Mouse (Mus musculus): ENCODE measurements around the gene Camk2g. TPM values are rescaled to one million over a fixed set of nuclear protein-coding genes. Genes with fewer than 3 reads are reported as not detected.

Gene Camk2g
- polyA plus RNA-seq (2015; fragmentation: Nextera tagmentation; extraction: Ambion mirVana) = 43.7 and 45.3 TPM in 2 replicates

DNA sequence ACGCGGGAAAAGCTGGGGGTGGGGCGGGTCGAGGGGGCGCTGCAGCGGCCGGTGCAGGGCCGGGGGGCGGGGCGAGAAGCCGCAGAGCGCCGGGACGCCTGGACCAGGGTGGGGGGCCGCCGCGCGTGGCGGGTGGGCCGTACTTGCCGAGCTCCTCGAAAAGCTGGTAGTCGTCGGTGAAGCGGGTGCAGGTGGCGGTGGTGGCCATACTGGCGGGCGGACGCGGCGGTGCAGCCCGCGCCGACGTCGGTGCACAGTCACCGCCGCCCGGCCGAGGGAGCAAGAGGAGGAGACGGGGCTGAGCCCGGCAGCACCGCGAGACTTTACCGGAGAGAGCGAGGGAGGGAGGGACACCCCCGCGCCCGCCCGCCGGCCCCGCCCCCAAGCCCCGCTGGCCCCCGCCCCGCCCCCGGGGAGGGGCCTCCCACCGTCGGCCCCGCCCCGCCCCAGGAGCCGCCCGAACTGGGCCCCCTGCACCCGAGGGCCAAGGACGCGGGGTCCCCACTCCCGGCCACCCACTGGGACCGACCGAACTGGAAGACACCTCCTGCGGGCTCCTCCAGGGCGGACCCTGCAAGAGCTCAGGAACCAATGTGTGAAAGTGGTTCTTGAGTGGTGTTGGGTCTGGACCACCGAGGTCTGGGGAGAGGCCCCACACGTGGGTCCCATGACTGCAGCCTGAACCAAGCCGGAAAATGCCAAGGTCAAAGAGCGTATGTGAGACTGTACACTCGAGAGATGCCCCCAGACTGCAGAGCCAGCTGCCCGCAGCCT, at the start of gene Camk2g:
Gene Camk2g, minus strand, starts transcription at position 331 of the 774 bp plus-strand sequence.
- H3K27ac ChIP-seq (ENCODE audit: low read length) = peak within 1 kb of the TSS; percentile 67
- under 1% methylated on average over 59 of the region's 76 CpGs for whole genome bisulfite sequencing
- H3K9me3 ChIP-seq (replicated peaks; ENCODE audit: control insufficient read depth, low read length) = no peaks in the 10 kb centered on the region
- H3K4me3 ChIP-seq (replicated peaks; ENCODE audit: low read length) = peak within 1 kb of the TSS; percentile 74
- no peaks in the 10 kb centered on the region; the same call in 1 of the 2 replicates for H3K36me3 ChIP-seq (ENCODE audit: control insufficient read depth, insufficient read depth, low read length)
- peak; percentile 93 for ATAC-seq (ENCODE audit: insufficient read depth, low FRiP score)
- H3K4me1 ChIP-seq (ENCODE audit: control insufficient read depth, insufficient read depth, low read length) = peaks cover 14% of the 10 kb centered on the region
- H3K9ac ChIP-seq (ENCODE audit: low read length) = peak within 1 kb of the TSS; percentile 85
- H3K4me2 ChIP-seq (ENCODE audit: low read depth, low read length) = peak within 1 kb of the TSS; percentile 67
- H3K27me3 ChIP-seq (ENCODE audit: control insufficient read depth, insufficient read depth, low read length) = no peaks in the 10 kb centered on the region

DNA sequence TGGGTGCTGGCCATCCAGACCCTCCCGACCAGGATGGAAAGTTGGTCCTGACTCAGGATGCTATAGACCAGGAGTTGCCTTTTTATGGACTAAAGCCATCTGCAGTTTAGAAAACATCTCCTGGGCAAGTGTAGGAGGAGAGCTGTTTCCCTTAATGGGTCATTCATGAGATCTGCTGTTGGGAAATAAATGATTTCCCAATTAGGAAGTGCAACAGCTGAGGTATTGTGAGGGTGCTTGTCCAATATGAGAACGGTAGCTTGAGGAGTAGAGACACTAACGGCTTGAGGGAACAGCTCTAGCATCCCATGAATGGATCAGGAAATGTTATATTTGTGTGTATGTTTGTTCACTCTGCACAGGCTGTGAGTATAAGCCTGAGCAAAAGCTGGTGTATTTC, 48.7 kb upstream of the Camk2g start:
- Histone ChIP-seq H3K4me3 (replicated peaks; ENCODE audit: low read length) (no peak overlapping the region), H3K4me1 (ENCODE audit: control insufficient read depth, insufficient read depth, low read length) (no peaks in the 10 kb centered on the region), H3K27ac (ENCODE audit: low read length) (no peak overlapping the region), H3K4me2 (ENCODE audit: low read depth, low read length) (no peak overlapping the region), H3K36me3 (ENCODE audit: control insufficient read depth, insufficient read depth, low read length) (no peaks in the 10 kb centered on the region), H3K27me3 (ENCODE audit: control insufficient read depth, insufficient read depth, low read length) (no peaks in the 10 kb centered on the region), H3K9me3 (replicated peaks; ENCODE audit: control insufficient read depth, low read length) (no peaks in the 10 kb centered on the region), H3K9ac (ENCODE audit: low read length) (no peak overlapping the region)
- WGBS = 70% methylated on average over 3 of the region's 3 CpGs
- no peak for ATAC-seq (ENCODE audit: insufficient read depth, low FRiP score)

DNA sequence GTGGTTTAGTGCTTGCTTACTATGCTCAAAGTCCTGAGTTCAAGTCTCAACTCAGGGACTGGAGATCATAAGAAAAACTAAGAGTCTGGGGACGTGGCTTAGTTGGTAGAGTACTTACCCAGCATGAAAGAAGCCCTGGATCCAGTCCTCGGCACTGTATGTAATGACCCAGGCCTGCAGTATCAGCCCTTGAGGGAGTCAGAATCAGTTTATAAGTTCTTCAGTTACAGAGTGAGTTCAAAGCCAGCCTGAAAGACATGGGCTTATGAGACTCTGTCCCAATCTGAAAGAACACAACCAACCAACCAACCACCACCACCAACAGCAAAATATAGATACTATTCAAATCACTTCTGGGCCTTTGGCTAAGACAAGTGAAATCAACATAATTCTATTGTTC, 47.6 kb upstream of the Camk2g start:
- no peaks in the 10 kb centered on the region for H3K36me3 ChIP-seq (ENCODE audit: control insufficient read depth, insufficient read depth, low read length)
- ATAC-seq (ENCODE audit: insufficient read depth, low FRiP score) = no peak

DNA sequence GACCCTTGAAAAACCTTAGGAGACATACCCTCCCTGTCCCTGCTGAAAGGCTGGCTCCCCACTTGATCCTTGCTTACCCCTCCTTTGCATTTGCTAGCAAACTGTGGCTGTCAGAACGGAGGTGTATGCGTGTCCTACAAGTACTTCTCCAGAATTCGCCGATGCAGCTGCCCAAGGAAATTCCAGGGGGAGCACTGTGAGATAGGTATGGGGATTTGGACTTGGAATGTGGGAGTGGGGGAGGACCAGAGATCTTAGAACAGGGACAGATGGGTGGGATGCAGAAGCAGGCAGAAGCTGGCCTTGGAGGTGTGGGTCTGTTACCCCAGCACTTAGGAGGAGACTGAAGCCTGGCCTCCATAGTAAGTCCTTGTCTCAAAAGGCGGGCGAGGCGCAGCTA, 43.8 kb upstream of the Camk2g start:
- Histone ChIP-seq H3K4me2 (ENCODE audit: low read depth, low read length) (peak overlapping the region; percentile 94), H3K4me3 (replicated peaks; ENCODE audit: low read length) (no peak overlapping the region), H3K36me3 (ENCODE audit: control insufficient read depth, insufficient read depth, low read length) (no peaks in the 10 kb centered on the region), H3K9ac (ENCODE audit: low read length) (no peak overlapping the region), H3K27me3 (ENCODE audit: control insufficient read depth, insufficient read depth, low read length) (no peaks in the 10 kb centered on the region), H3K4me1 (ENCODE audit: control insufficient read depth, insufficient read depth, low read length) (peaks cover 2% of the 10 kb centered on the region; the same call in 1 of the 2 replicates), H3K9me3 (replicated peaks; ENCODE audit: control insufficient read depth, low read length) (no peaks in the 10 kb centered on the region), H3K27ac (ENCODE audit: low read length) (no peak overlapping the region)
- WGBS = 74% methylated on average over 7 of the region's 7 CpGs
- no peak for ATAC-seq (ENCODE audit: insufficient read depth, low FRiP score)

More for the DNA sequence above, 47.6 kb upstream of the Camk2g start:
- Histone ChIP-seq H3K4me3 (replicated peaks; ENCODE audit: low read length) (no peak overlapping the region), H3K9ac (ENCODE audit: low read length) (no peak overlapping the region), H3K9me3 (replicated peaks; ENCODE audit: control insufficient read depth, low read length) (no peaks in the 10 kb centered on the region), H3K27me3 (ENCODE audit: control insufficient read depth, insufficient read depth, low read length) (no peaks in the 10 kb centered on the region), H3K4me1 (ENCODE audit: control insufficient read depth, insufficient read depth, low read length) (peaks cover 2% of the 10 kb centered on the region; the same call in 1 of the 2 replicates), H3K27ac (ENCODE audit: low read length) (no peak overlapping the region), H3K4me2 (ENCODE audit: low read depth, low read length) (no peak overlapping the region)
- WGBS = 92% methylated on average over 2 of the region's 2 CpGs

DNA sequence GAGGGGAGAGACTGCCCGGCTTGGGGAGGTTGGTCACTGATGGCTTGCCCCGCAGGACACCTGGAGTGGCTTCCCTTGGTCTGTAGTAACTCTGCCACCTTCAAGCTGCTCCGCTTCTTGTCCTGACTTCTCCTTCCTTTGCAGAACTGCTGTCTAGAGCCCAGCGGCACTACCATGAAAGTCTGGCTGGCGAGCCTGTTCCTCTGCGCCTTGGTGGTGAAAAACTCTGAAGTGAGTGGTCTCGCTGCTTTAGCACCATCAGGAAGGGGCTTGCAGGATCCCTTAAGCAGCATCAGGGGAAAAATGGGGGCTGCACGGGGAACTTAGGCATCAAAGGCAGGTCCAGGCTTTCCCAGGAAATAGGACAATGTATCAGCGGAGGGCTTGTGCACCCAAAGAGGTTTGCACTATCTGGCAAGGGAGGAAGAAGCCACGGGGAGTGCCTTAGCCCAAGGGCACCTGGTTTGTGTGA, 43.1 kb upstream of the Camk2g start:
- peak overlapping the region; percentile 94 for H3K4me2 ChIP-seq (ENCODE audit: low read depth, low read length)
- ATAC-seq (ENCODE audit: insufficient read depth, low FRiP score) = 0 out of 2 replicates have a peak, but pooled peaks have one; percentile 37
- H3K4me3 ChIP-seq (replicated peaks; ENCODE audit: low read length) = peak overlapping the region; percentile 55
- peak overlapping the region; percentile 40; the same call in 1 of the 2 replicates for H3K27ac ChIP-seq (ENCODE audit: low read length)
- peak overlapping the region; percentile 77 for H3K9ac ChIP-seq (ENCODE audit: low read length)
- 8% methylated on average over 10 of the region's 10 CpGs for WGBS
- no peaks in the 10 kb centered on the region for H3K27me3 ChIP-seq (ENCODE audit: control insufficient read depth, insufficient read depth, low read length)
- peaks cover 2% of the 10 kb centered on the region; the same call in 1 of the 2 replicates for H3K4me1 ChIP-seq (ENCODE audit: control insufficient read depth, insufficient read depth, low read length)
- H3K36me3 ChIP-seq (ENCODE audit: control insufficient read depth, insufficient read depth, low read length) = no peaks in the 10 kb centered on the region
- H3K9me3 ChIP-seq (replicated peaks; ENCODE audit: control insufficient read depth, low read length) = no peaks in the 10 kb centered on the region

DNA sequence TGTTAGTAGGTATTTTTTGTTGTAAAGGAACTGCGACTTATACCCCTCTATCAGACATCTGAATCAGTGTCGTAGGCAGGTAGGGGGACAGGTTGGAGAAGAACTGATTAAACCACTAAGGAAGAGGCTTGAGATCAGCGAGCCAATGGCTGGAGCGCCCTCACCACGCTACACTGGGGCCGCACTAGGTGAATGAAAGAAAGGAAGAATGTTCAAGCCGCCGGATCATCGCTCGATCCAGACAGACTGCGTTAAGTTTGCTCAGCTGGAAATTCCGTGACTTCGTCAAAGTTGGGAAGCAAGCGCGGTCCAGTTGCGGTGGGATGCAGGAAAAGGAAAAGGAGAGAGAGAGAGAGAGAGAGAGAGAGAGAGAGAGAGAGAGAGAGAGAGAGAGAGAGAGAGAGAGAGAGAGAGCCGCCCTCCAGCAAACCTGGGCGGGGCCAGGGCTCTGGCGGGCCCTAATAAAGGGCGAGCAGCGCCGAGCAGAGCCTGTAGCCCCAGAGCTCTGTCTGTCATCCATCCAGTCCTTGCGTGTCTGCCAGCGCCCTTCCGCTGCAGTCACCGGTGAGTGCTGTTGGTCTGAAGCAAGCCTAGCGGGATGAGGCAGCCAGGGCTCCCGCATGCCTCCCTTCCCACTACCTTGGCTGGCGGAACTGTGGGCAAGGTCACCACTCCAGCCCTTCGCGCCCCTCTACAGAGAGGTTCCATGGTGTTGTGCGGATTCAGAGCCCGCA, 42.5 kb upstream of the Camk2g start, which contains the start of gene Plau:
Gene Plau, plus strand, starts transcription at position 490 of the 734 bp plus-strand sequence.
- peak; percentile 94 for ATAC-seq (ENCODE audit: insufficient read depth, low FRiP score)
- WGBS = under 1% methylated on average over 32 of the region's 33 CpGs
- H3K27ac ChIP-seq (ENCODE audit: low read length) = peak within 1 kb of the TSS; percentile 40; the same call in 1 of the 2 replicates
- H3K27me3 ChIP-seq (ENCODE audit: control insufficient read depth, insufficient read depth, low read length) = no peaks in the 10 kb centered on the region
- no peaks in the 10 kb centered on the region for H3K9me3 ChIP-seq (replicated peaks; ENCODE audit: control insufficient read depth, low read length)
- peaks cover 2% of the 10 kb centered on the region; the same call in 1 of the 2 replicates for H3K4me1 ChIP-seq (ENCODE audit: control insufficient read depth, insufficient read depth, low read length)
- peak within 1 kb of the TSS; percentile 55 for H3K4me3 ChIP-seq (replicated peaks; ENCODE audit: low read length)
- peak within 1 kb of the TSS; percentile 77 for H3K9ac ChIP-seq (ENCODE audit: low read length)
- no peaks in the 10 kb centered on the region for H3K36me3 ChIP-seq (ENCODE audit: control insufficient read depth, insufficient read depth, low read length)
- H3K4me2 ChIP-seq (ENCODE audit: low read depth, low read length) = peak within 1 kb of the TSS; percentile 94

DNA sequence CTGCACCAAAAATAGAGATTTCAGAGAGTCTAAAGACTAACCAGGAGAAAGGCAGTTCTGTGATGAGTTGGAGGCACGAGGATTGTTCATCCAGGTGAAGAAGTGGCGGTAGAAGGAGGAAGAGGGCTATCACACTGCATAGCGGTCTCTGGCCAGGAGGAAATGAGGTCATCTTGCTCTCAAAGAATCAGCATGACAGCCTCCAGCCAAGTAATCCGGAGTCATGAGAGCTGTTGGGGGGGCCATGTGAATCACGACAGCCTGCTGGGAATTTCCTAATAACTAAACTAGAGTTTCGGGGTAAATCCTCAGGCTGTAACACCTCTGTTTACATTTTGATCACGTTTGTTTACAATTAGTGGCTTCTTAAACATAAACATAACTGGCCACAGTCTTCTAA, 40.2 kb upstream of the Camk2g start:
- Histone ChIP-seq H3K36me3 (ENCODE audit: control insufficient read depth, insufficient read depth, low read length) (no peaks in the 10 kb centered on the region), H3K27me3 (ENCODE audit: control insufficient read depth, insufficient read depth, low read length) (no peaks in the 10 kb centered on the region), H3K9me3 (replicated peaks; ENCODE audit: control insufficient read depth, low read length) (no peaks in the 10 kb centered on the region), H3K9ac (ENCODE audit: low read length) (no peak overlapping the region), H3K27ac (ENCODE audit: low read length) (no peak overlapping the region), H3K4me1 (ENCODE audit: control insufficient read depth, insufficient read depth, low read length) (peaks cover 2% of the 10 kb centered on the region; the same call in 1 of the 2 replicates), H3K4me2 (ENCODE audit: low read depth, low read length) (no peak overlapping the region), H3K4me3 (replicated peaks; ENCODE audit: low read length) (no peak overlapping the region)
- WGBS = 42% methylated on average over 7 of the region's 7 CpGs
- ATAC-seq (ENCODE audit: insufficient read depth, low FRiP score) = no peak

DNA sequence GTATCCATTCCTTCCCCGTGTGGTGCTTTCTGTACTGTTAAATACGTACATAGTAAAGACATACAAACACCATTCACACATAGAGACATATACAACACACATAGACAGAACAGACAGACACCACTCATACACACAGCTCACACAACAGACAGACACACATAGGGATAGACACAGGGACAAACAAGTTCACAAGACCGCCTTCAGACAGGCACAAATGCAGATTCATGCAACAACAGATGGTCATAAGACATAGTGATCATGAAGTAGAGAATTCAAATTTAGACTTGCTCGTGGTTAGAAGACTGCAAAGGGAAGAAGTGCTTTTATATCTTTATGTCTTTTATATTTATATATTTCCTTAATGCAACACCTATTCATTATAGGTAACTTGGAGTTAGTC, 39.6 kb upstream of the Camk2g start:
- Histone ChIP-seq H3K27ac (ENCODE audit: low read length) (no peak overlapping the region), H3K4me3 (replicated peaks; ENCODE audit: low read length) (no peak overlapping the region), H3K9ac (ENCODE audit: low read length) (no peak overlapping the region), H3K27me3 (ENCODE audit: control insufficient read depth, insufficient read depth, low read length) (no peaks in the 10 kb centered on the region), H3K36me3 (ENCODE audit: control insufficient read depth, insufficient read depth, low read length) (no peaks in the 10 kb centered on the region), H3K4me2 (ENCODE audit: low read depth, low read length) (no peak overlapping the region), H3K9me3 (replicated peaks; ENCODE audit: control insufficient read depth, low read length) (no peaks in the 10 kb centered on the region), H3K4me1 (ENCODE audit: control insufficient read depth, insufficient read depth, low read length) (peaks cover 2% of the 10 kb centered on the region; the same call in 1 of the 2 replicates)
- no peak for ATAC-seq (ENCODE audit: insufficient read depth, low FRiP score)
- 78% methylated on average over 4 of the region's 4 CpGs for WGBS

DNA sequence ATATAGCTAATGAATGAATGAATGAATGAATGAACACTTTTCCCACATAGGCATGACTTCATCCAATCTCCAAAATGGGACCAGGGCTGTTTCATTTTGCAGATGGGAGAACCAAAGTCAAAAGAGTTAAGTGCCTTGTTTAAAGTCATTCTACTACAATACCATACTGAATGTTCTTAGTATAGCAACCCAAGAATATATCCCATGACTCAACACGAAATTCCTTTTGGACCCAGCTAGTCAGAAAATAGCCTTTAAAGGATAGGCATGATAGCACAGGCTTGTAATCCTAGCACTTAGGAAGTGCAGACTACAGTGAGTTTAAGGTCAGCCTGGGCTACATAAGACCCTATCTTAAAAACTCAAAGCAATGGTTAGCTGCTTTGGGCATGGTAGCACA, 38.0 kb upstream of the Camk2g start:
- no peak for ATAC-seq (ENCODE audit: insufficient read depth, low FRiP score)
- H3K9ac ChIP-seq (ENCODE audit: low read length) = no peak overlapping the region

More for the DNA sequence above, 38.0 kb upstream of the Camk2g start:
- Histone ChIP-seq H3K27me3 (ENCODE audit: control insufficient read depth, insufficient read depth, low read length) (no peaks in the 10 kb centered on the region), H3K4me1 (ENCODE audit: control insufficient read depth, insufficient read depth, low read length) (peaks cover 2% of the 10 kb centered on the region; the same call in 1 of the 2 replicates), H3K4me2 (ENCODE audit: low read depth, low read length) (no peak overlapping the region), H3K4me3 (replicated peaks; ENCODE audit: low read length) (no peak overlapping the region), H3K27ac (ENCODE audit: low read length) (no peak overlapping the region), H3K36me3 (ENCODE audit: control insufficient read depth, insufficient read depth, low read length) (no peaks in the 10 kb centered on the region), H3K9me3 (replicated peaks; ENCODE audit: control insufficient read depth, low read length) (no peaks in the 10 kb centered on the region)
- WGBS = 65% methylated on average over 1 of the region's 1 CpGs

Data from stomach, embryonic 16.5 days (tissue).